Mouse (Mus musculus) lung, adult 2 months (tissue): ENCODE measurements around the gene Gimap9. TPM values are rescaled to one million over a fixed set of nuclear protein-coding genes. Genes with fewer than 3 reads are reported as not detected.

Source experiments
- DNase-seq: peaks from one replicate; pipeline ENCODE4 v3.0.0; 2022
- H3K4me1 ChIP-seq: fragments of 200-500 bp; 2 replicates; pipeline ENCODE4 v1.6.1; 2011; ENCODE audit warnings: low read length; ENCODE audit not compliant: control insufficient read depth, insufficient read depth
- H3K4me3 ChIP-seq: fragments of 200-500 bp; replicated peaks from 2 replicates; pipeline ENCODE3; 2011; ENCODE audit warnings: low read depth, mild to moderate bottlenecking, control low read depth, low read length; ENCODE audit errors: extremely low read depth
- CTCF ChIP-seq: fragments of 200-500 bp; IDR thresholded peaks from 2 replicates; pipeline ENCODE4 v1.5.1; 2011; ENCODE audit warnings: mild to moderate bottlenecking, low read length, control low read depth; ENCODE audit not compliant: insufficient read depth
- POLR2A ChIP-seq: fragments of 200-500 bp; IDR thresholded peaks from 2 replicates; pipeline ENCODE4 v1.6.1; 2011; ENCODE audit warnings: low read depth, mild to moderate bottlenecking, control low read depth, low read length, borderline replicate concordance; ENCODE audit errors: extremely low read depth
- WGBS: fragments of 180-500 bp; shearing (Covaris S2); methylation state at CpG from one replicate; pipeline ENCODE4 v1.1.7; 2018; 5-methylcytosine and 5-hydroxymethylcytosine counted together
- polyA plus RNA-seq: library from polyadenylated mRNA; depleted of rRNA; stranded (reverse); fragments of >200 nt; gene quantifications from 2 replicates; pipeline ENCODE4 v1.2.3, GENCODE M21; 2012; rRNA removed

The Gimap9 gene
- 2.8 and 5.2 TPM in 2 replicates for polyA plus RNA-seq

DNA sequence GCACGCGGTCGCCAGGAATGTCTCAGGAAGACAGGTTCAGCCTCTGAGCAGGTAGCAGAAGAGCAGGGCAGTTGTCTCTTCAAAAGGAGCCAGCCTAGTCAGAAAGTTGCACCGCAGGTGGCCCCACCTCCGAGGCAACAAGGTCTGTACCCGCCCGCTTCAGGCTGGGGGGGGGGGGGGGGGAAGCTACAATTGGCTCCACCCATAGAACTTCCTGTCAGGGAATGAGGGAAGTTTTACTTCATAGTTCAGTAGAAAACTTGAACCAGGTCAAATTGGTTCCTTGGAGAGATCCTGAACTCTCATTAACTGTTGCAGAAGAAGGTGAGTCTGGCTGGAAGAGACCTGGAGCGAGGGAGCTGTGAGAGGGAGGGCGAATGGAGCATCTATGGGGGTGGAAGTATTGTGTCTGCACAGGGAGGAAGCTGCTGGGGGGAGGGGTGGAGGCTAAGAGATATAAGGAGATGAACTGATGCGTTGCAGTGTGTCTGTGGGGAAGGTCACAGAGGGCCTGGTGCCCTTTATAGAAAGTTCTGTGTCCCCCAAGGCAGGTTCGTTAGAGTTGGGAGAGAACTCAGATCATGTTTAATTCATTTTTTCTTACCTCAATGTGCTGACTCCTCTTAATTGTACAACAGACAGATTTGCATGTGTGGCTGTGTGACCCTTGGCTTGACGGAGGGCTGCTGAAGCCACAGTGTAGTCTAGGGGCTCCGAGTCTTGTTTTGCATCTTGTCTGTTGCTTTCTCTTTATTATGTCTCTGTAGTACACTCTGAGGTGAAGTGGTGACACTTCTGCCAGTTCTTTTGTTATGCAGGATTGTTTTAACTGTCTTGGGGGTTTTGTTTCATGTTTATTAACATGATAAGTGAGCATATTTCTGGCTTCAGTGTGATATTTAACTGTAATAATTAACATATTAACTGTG, at the start of gene Gimap9:
Gene Gimap9 (plus strand): TSS at position 199 of the 929 bp plus-strand sequence.
- WGBS = 19% methylated on average over 13 of the region's 13 CpGs
- peak; percentile 37 for DNase-seq
- Histone ChIP-seq H3K4me1 (peaks cover 3% of the 10 kb centered on the region; the same call in 1 of the 2 replicates), H3K4me3 (peak within 1 kb of the TSS; percentile 68)
- no peak for TF ChIP-seq CTCF
- TF ChIP-seq POLR2A = peak; percentile 45; the same call in 1 of the 2 replicates

DNA sequence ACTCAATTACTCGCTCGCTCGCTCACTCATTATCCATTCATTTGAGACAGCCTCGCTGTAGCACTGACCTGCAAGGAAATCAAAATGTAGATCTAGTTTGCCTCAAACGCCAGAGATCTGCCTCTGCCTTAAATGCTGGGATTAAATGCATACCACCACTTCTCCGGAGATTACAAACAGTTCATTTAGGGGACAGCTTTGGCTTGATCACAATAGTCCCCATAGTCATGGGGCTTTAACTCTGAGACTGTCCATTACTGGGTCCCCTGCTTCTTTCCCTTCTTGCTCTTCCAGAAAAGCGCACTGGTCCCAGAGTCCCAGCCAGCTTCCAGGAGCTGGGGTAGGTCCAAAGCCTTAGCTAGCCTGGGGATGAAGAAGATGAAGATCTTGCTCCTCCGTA, 49.5 kb upstream of the Gimap9 start, which contains the start of gene AI854703:
Gene AI854703 (plus strand): TSS at position 301 of the 400 bp plus-strand sequence.
- no peak for DNase-seq
- WGBS = 47% methylated on average over 8 of the region's 8 CpGs

DNA sequence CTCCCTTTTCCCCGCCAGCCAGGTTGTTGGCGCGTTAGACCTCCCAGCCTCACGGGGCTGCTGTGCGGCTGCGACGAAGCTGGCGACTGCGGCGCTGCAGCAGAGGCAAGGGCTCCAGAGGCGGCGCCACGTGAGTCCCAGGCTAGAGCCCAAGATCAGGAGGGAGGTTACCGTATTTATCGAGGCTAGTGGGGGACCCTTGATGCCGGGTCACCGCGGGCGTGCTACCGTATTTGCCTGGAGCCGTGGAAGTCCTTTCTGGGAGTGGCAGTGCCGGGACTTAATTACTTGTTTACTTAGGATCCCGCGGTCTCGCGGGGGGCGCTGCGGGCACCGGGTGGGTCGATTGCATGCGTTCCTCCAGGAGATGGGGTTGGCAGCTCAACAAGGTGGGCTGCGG, 48.9 kb upstream of the Gimap9 start:
- TF ChIP-seq POLR2A (no peak), CTCF (no peak)
- peak; percentile 14 for DNase-seq
- peak overlapping the region; percentile 47 for H3K4me3 ChIP-seq
- H3K4me1 ChIP-seq = no peaks in the 10 kb centered on the region
- WGBS = under 1% methylated on average over 32 of the region's 32 CpGs

More for the DNA sequence above, 49.5 kb upstream of the Gimap9 start, which contains the start of gene AI854703:
- no peak for TF ChIP-seq CTCF
- no peak for TF ChIP-seq POLR2A
- Histone ChIP-seq H3K4me3 (peak within 1 kb of the TSS; percentile 47), H3K4me1 (no peaks in the 10 kb centered on the region)

DNA sequence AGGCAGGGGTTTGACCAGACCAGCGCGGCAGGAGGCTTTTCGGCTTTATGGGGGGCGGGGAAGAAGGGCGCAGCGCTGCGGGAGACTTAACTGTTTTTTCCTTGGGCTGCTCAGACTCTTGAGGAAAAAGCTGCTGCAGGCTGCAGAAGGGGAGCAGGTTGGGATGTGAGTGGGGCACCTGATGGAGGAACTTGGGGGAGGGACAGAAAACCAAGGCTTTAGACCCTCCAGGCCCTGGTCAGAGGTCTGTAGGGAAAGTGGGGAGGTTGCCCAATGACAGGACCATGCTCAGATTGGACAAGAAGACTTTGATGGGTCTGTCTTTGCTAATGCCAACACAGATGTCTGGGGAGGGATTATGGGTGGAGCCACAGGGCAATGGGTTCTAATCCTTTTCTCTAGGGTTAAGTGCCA, 48.4 kb upstream of the Gimap9 start:
- no peak for TF ChIP-seq POLR2A
- no peak for TF ChIP-seq CTCF
- Histone ChIP-seq H3K4me1 (no peaks in the 10 kb centered on the region), H3K4me3 (no peak overlapping the region)
- no peak for DNase-seq
- WGBS = 11% methylated on average over 7 of the region's 7 CpGs

DNA sequence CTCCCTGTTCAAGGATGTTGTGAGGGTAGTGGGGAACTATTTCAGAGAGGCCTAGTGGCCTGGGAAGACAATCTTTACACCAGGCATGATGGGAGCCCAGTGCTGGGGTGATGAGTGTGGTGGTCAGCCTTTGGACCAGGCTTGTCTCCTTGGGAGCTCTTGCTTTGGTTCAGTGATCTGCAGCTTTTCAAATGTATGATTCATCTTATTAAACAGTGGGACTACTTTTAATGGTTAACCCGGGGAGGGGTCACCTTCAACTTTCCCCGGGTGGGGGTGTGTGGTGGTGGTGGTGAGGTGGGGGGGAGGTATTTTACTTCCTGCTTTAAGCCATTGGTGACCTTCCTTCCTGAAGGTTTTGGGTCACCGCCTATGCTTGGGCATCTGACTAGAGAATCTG, 47.6 kb upstream of the Gimap9 start:
- Histone ChIP-seq H3K4me3 (no peak overlapping the region), H3K4me1 (no peaks in the 10 kb centered on the region)
- DNase-seq = no peak
- TF ChIP-seq POLR2A = no peak
- no peak for TF ChIP-seq CTCF
- 62% methylated on average over 3 of the region's 3 CpGs for WGBS

DNA sequence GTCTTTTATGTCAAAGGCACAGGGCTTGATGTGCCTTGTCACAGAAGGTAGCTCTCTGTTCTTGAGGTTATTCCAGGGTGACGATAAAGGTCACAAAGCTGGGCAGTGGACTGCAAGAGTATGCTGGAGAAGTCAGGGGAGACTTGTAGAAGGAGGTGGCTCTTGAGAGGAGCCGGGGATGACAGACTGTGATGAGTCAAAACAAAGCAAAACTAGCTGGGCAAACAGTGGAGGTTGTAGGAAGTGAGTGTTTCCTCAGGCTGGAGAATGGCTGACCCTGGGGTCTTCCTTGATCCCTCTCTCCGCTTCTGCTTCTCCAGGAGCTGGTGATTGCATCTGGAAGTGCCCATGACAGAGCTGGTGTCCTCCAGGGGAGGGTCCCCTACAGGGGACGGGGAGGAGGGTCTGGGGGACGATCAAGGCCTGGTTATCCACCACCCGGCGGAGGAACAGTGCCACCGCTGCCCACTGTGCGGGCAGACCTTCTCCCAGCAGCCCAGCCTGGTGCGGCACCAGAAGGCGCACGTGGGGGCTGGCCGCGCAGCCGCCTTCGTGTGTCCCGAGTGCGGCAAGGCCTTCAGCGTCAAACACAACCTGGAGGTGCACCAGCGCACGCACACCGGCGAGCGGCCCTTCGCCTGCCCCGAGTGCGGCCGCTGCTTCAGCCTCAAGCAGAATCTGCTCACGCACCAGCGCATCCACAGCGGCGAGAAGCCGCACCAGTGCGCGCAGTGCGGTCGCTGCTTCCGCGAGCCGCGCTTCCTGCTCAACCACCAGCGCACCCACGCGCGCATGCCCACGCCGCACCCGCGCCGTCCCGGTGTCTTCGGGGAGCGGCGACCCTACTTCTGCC, 46.9 kb upstream of the Gimap9 start:
- 4% methylated on average over 54 of the region's 54 CpGs for WGBS
- DNase-seq = no peak
- Histone ChIP-seq H3K4me1 (no peaks in the 10 kb centered on the region), H3K4me3 (peak overlapping the region; percentile 40)
- TF ChIP-seq CTCF = no peak
- TF ChIP-seq POLR2A = no peak

DNA sequence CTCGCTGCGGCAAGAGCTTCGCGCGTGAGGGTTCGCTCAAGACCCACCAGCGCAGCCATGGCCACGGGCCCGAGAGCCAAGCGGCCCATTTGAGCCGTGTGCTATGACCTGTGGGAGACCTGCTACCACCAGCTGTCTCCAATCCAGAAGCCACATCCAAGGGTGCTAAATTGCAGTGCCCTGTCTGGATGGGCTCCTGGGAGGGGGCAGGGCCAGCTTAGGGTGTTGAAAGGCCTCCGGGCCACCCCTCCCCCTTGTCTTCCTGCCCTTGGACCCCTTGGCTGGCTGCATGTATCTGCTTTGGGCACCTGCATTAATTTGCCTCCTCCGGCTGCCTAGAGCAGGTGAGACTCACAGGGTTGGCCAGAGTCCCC, 46.3 kb upstream of the Gimap9 start:
- Histone ChIP-seq H3K4me1 (no peaks in the 10 kb centered on the region), H3K4me3 (peak overlapping the region; percentile 40)
- DNase-seq = no peak
- TF ChIP-seq CTCF (no peak), POLR2A (no peak)
- 19% methylated on average over 13 of the region's 13 CpGs for WGBS

DNA sequence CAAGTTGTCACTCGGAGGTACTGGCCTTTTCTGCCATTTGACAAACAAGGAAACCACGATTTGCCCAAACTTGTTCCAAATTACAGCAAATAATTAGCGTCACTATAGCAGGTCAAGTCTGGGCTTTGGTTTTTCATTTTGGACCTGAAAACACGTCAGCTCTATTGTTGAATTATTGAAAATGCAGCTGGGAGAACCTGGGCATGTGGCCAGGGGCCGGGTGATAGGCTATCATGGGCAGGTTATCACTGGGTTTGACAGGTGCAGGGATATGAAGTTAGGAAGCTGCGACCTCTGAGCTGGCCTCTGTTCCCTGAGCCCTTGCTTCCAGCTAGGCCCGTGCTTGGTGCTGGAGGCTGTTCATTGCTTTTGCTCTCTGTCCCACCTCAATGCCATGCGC, 45.1 kb upstream of the Gimap9 start:
- 84% methylated on average over 8 of the region's 8 CpGs for WGBS
- no peak for DNase-seq
- H3K4me1 ChIP-seq = no peaks in the 10 kb centered on the region
- TF ChIP-seq POLR2A (no peak), CTCF (no peak)
- H3K4me3 ChIP-seq = no peak overlapping the region

DNA sequence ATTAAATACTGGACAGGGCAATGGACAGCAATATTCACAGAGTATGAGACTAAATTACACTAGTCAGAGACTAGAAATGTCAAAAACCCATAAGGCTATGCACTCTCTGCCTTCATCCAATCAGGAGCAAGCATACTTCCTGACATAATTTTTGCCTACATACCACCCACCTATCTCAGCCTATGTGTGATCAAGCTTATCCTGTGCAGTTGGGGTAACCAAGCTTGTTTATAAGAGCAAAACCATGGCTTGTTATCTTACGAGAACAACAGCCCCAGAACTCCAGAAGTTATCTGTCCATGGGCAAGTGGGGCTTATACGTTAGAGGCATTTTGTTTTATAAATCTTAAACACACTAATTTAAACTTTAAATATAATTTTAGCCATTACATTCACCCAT, 40.8 kb upstream of the Gimap9 start:
- H3K4me1 ChIP-seq = no peaks in the 10 kb centered on the region
- no peak overlapping the region for H3K4me3 ChIP-seq
- TF ChIP-seq POLR2A = no peak
- TF ChIP-seq CTCF = no peak
- 80% methylated on average over 2 of the region's 2 CpGs for WGBS
- DNase-seq = no peak

DNA sequence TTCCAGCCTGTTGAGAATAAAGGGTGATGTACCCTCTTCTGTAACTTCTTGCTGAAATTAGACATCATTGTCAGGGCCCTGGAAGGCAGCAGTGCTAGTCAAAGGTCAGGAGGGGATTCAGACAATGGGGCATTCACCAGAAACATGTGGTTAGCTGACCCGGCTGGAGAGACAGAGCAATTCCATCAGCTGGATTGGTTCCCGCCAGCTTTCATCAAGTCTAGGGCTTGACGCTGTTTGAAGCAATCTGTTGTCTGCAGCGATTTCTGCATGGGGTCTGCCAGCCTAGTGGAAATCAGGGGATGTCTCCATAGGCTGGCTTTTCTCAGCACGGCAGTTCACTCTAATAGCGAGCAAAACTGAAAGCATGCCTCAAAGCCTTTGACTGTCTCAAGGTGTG, 39.4 kb upstream of the Gimap9 start:
- no peak for DNase-seq
- no peak for TF ChIP-seq POLR2A
- TF ChIP-seq CTCF = no peak
- Histone ChIP-seq H3K4me1 (no peaks in the 10 kb centered on the region), H3K4me3 (no peak overlapping the region)
- WGBS = 77% methylated on average over 6 of the region's 6 CpGs
